Mouse (Mus musculus) E14TG2a.4 (cell line): ENCODE measurements at regions not wholly inside any gene's neighbourhood (a gene's known extent, or its start where the extent isn't known, plus 50 kb on each side); places are given as distances from the start of the nearest gene placed in this dataset.

Source experiments
- CTCF ChIP-seq: conservative IDR thresholded peaks from 2 replicates; pipeline ENCODE4 v1.5.1; 2014; ENCODE audit warnings: low read length
- NANOG ChIP-seq: IDR thresholded peaks from 2 replicates; pipeline ENCODE4 v1.6.1; 2014; ENCODE audit warnings: borderline replicate concordance, low read length, mixed read lengths
- POU5F1 ChIP-seq: IDR thresholded peaks from 2 replicates; pipeline ENCODE4 v1.6.1; 2014; ENCODE audit warnings: low read length, borderline replicate concordance

DNA sequence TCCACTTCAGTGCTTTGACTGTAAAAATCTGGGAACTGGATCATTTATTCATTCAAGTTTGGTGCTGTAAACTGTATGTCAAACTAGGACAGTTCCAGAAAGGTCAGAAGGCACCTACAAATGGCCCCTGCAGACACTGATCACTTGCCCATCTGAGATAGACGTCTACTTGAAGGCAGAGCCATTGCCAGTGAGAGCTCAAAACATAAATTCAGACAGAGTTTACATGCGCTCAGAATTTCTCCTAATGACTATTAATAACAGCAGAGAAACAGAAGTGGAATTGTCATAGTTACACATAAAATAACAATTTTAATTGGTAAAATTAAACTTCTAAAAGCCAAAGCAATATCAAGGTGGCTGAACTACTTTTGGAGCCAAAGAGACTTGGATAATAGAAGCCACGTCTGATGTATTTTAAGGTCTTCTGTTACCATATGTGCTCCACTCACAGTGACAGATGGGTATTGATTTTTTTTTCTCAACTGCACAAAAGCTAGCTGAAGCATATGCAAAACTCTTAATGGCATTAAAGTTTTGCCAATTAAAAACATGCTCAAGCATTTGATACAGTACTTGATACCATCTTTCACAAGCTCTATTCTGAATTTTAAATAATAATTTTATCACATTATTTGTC lies 401.8 kb downstream of the Nova1 start:
- TF ChIP-seq CTCF (no peak), NANOG (no peak), POU5F1 (no peak)
